Mouse (Mus musculus) forebrain, postnatal 0 days (tissue): Measurements from ENCODE around the gene Hoxb5. TPM values are rescaled to one million over a fixed set of nuclear protein-coding genes. Genes with fewer than 3 reads are reported as not detected.

Experiments used
- ATAC-seq: fragments of 200-750 bp; cut with Nextera tagmentation; 2 replicates; pipeline ENCODE4 v1.8.0; 2017; ENCODE audit warnings: mild to moderate bottlenecking, moderate library complexity
- DNase-seq: peaks from one replicate; pipeline ENCODE4 v3.0.0-alpha.2; 2015
- H3K27ac ChIP-seq: fragments of 300-500 bp; sonication (generic); 2 replicates; pipeline ENCODE4 v1.5.1; 2014; ENCODE audit warnings: low read depth, mild to moderate bottlenecking, antibody characterized with exemption, low read length, moderate library complexity, mixed read lengths
- H3K27me3 ChIP-seq: fragments of 300-500 bp; sonication (generic); 2 replicates; pipeline ENCODE4 v1.6.1; 2014; ENCODE audit warnings: mild to moderate bottlenecking, low read length, mixed read lengths; ENCODE audit not compliant: insufficient read depth
- H3K36me3 ChIP-seq: fragments of 300-500 bp; sonication (generic); 2 replicates; pipeline ENCODE4 v1.6.1; 2014; ENCODE audit warnings: mild to moderate bottlenecking, moderate library complexity; ENCODE audit not compliant: insufficient read depth
- H3K4me1 ChIP-seq: fragments of 300-500 bp; sonication (generic); 2 replicates; pipeline ENCODE4 v1.6.1; 2014; ENCODE audit warnings: antibody characterized with exemption; ENCODE audit not compliant: insufficient read depth
- H3K4me2 ChIP-seq: fragments of 300-500 bp; sonication (generic); 2 replicates; pipeline ENCODE4 v1.6.1; 2014; ENCODE audit warnings: low read depth, mild to moderate bottlenecking, moderate library complexity
- H3K4me3 ChIP-seq: fragments of 300-500 bp; sonication (generic); 2 replicates; pipeline ENCODE4 v1.5.1; 2014; ENCODE audit warnings: low read depth, low read length, mixed read lengths
- H3K9ac ChIP-seq: fragments of 300-500 bp; sonication (generic); 2 replicates; pipeline ENCODE4 v1.6.1; 2014; ENCODE audit warnings: mild to moderate bottlenecking
- H3K9me3 ChIP-seq: fragments of 300-500 bp; sonication (generic); 2 replicates; pipeline ENCODE4 v1.6.1; 2016; ENCODE audit warnings: low read length
- CTCF ChIP-seq: sonication (generic); IDR thresholded peaks from 2 replicates; pipeline ENCODE4 v1.5.1; 2016; ENCODE audit warnings: antibody characterized with exemption, control low read depth, low read depth
- WGBS: fragments of 180-500 bp; shearing (Covaris S2); extraction: QIAGEN DNeasy Blood & Tissue Kit; methylation state at CpG from one replicate; pipeline ENCODE4 v1.1.7; 2014; 5-methylcytosine and 5-hydroxymethylcytosine counted together
- polyA plus RNA-seq: library from polyadenylated mRNA; unstranded; fragments of >200 nt; fragmentation: Nextera tagmentation; extraction: Ambion mirVana; gene quantifications from 2 replicates; pipeline ENCODE4 v1.2.1, GENCODE M21; 2015
- total RNA-seq: library from RNA; depleted of rRNA; stranded (reverse); fragments of >200 nt; gene quantifications from 2 replicates; pipeline ENCODE4 v1.2.3, GENCODE M21; 2014

The Hoxb5 gene
- total and polyA plus RNA-seq, 2 experiments from 2014 or later = not detected

DNA sequence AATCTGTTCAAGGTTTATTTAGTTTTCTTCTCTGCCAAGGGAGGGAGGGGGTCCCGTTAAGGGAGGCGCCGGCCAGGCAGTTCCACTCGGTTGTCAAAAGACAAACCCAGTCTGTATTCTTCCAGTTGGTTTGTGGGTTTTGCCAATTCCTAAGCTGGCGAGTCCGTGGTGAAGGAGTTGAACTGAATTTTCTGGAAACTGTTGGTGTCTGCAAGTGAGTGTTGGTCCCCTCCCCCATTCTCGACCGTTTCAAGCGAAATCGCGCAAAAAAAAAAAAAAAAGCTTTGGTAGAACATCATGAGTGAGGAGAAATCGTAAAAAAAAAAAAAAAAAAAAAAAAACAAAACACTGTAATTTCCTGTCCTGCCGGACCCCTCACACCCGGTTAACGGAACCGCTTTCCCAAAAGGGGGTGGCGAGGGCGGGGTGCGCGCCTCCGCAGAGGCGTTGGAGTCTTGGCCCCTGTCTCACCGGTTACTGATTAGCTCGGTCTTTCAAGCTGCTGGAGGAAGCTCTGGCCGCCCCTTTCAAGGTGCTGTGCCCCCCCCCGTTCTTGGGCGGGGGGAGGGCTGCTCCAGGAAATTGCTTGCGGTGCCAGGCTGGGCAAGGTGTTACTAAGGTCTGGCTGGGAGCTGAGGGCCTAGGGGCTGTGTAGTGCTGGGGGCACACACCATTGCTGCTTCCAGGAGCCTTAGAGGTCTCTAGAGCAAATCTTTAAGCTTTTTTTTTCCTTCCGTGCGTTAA, 7.9 kb upstream of the Hoxb5 start:
- H3K9me3 ChIP-seq = no peaks in the 10 kb centered on the region
- WGBS = 1% methylated on average over 29 of the region's 30 CpGs
- ATAC-seq (no peak), DNase-seq (no peak)
- peaks cover 94% of the 10 kb centered on the region for H3K27me3 ChIP-seq
- no peak overlapping the region for H3K9ac ChIP-seq
- no peaks in the 10 kb centered on the region for H3K4me1 ChIP-seq
- H3K4me2 ChIP-seq = no peak overlapping the region
- H3K4me3 ChIP-seq = no peak overlapping the region
- H3K36me3 ChIP-seq = no peaks in the 10 kb centered on the region
- no peak overlapping the region for H3K27ac ChIP-seq
- TF ChIP-seq CTCF = no peak

DNA sequence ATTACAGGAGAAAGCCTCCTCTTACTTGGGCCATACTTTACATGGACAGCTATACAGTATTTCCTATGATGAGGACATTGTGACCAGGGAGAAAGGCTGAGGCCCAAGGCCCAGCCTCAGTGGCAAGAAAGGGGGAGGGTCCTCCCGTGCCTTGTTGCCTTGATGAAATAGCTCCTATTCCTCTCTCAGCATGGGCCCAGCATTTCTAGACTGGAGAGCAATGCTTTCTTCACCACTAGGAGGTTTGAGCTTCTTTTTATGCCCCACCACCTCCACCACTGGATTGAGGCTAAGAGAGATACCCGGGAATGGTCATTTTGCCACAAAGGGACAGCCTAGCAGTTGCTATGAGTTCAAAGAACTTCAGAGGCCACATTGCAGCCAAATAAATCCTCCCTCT, 6.1 kb upstream of the Hoxb5 start:
- H3K9ac ChIP-seq = no peak overlapping the region
- peaks cover 100% of the 10 kb centered on the region for H3K27me3 ChIP-seq
- H3K4me2 ChIP-seq = no peak overlapping the region
- no peaks in the 10 kb centered on the region for H3K4me1 ChIP-seq
- WGBS = 3% methylated on average over 2 of the region's 2 CpGs
- ATAC-seq (no peak), DNase-seq (no peak)
- H3K36me3 ChIP-seq = no peaks in the 10 kb centered on the region
- no peak overlapping the region for H3K27ac ChIP-seq
- H3K9me3 ChIP-seq = no peaks in the 10 kb centered on the region
- H3K4me3 ChIP-seq = no peak overlapping the region
- no peak for TF ChIP-seq CTCF

DNA sequence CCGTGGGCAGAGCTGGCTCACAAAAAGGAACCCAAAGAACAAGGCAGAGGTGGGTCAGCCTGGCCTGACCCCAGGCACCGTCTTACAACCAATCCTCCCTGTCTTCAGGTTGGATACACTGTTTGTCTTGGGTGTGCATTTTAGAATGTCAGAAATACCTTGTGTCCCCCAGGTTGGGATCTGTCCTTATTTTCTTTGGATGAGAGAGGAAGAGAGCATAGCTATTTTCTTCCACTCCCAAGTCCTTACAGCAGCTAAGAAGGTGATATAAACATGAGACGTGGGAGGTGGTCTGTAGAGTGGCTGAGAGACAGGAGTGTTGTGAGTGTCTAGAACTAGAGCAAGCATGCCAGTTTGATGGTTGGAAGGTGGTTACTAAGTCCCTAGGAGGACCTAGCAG, 5.7 kb upstream of the Hoxb5 start:
- no peak overlapping the region for H3K9ac ChIP-seq
- no peak for ATAC-seq
- TF ChIP-seq CTCF = no peak
- no peak overlapping the region for H3K4me2 ChIP-seq
- H3K4me3 ChIP-seq = no peak overlapping the region
- DNase-seq = no peak
- 2% methylated on average over 3 of the region's 3 CpGs for WGBS
- H3K9me3 ChIP-seq = no peaks in the 10 kb centered on the region
- H3K4me1 ChIP-seq = no peaks in the 10 kb centered on the region
- peaks cover 100% of the 10 kb centered on the region for H3K27me3 ChIP-seq
- no peak overlapping the region for H3K27ac ChIP-seq
- H3K36me3 ChIP-seq = no peaks in the 10 kb centered on the region

DNA sequence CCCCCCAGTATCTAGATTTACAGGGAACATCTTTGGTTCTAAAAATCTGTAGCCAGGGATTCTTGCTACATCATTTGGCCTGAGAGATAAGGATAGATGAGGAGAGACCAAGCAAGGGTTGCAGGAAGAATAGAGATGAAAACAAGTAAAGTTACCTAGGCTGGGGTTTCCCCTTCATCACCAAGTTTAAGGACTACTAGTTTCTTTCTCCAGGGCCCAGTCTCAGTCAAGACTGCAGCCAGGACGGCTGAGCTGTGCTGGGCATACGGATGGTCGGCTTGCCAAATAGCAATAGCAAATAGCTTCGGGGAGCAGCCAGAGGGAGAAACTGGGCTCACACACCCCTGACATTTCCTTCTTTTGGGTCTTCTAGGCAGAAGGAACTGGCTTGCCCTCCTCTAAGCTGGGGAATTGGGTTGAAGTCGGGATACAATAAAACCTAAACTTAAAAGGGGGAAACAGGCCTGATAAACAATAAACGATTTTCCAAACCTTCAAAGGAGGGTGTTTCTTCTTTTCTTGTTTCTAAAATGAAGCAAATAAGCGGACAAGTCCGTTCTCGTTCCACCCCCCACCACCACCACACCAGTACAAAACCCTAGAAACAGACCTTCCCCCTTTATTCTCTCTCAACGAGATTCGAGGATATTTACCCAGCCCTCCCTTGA, 5.0 kb upstream of the Hoxb5 start:
- 2% methylated on average over 11 of the region's 11 CpGs for WGBS
- no peaks in the 10 kb centered on the region for H3K9me3 ChIP-seq
- no peak overlapping the region for H3K4me2 ChIP-seq
- peaks cover 100% of the 10 kb centered on the region for H3K27me3 ChIP-seq
- no peaks in the 10 kb centered on the region for H3K36me3 ChIP-seq
- H3K4me1 ChIP-seq = no peaks in the 10 kb centered on the region
- no peak overlapping the region for H3K9ac ChIP-seq
- no peak for TF ChIP-seq CTCF
- ATAC-seq (no peak), DNase-seq (peak; percentile 52)
- no peak overlapping the region for H3K27ac ChIP-seq
- no peak overlapping the region for H3K4me3 ChIP-seq

DNA sequence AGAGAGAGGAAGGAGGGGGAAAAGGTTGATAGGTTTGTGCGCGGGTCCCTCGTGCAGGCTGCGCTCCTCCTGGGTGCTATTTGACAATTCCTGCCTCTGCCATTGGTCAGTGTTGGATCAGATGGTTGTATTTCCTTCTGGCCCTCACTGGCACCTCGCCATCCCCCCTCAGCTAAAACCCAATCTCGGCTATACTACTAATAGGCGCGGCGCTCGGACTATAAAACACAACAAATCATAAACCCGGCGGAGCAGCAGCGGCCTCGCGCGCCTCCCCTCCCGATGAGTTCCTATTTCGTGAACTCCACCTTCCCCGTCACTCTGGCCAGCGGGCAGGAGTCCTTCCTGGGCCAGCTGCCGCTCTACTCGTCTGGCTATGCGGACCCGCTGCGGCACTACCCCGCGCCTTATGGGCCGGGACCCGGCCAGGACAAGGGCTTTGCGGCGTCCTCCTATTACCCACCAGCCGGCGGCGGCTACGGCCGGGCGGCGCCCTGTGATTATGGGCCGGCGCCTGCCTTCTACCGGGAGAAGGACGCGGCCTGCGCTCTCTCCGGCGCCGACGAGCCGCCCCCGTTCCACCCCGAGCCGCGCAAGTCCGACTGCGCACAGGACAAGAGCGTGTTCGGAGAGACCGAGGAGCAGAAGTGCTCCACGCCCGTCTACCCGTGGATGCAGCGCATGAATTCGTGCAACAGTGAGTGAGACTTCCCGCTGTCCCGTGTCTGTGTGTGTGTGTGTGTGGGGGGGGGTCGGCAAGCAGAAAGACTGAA, 4.1 kb upstream of the Hoxb5 start:
- Histone ChIP-seq H3K36me3 (no peaks in the 10 kb centered on the region), H3K4me2 (no peak overlapping the region), H3K9me3 (no peaks in the 10 kb centered on the region), H3K27ac (no peak overlapping the region), H3K9ac (no peak overlapping the region), H3K4me3 (no peak overlapping the region), H3K4me1 (no peaks in the 10 kb centered on the region), H3K27me3 (peaks cover 100% of the 10 kb centered on the region)
- DNase-seq = no peak
- no peak for ATAC-seq
- no peak for TF ChIP-seq CTCF
- WGBS = 2% methylated on average over 66 of the region's 66 CpGs

DNA sequence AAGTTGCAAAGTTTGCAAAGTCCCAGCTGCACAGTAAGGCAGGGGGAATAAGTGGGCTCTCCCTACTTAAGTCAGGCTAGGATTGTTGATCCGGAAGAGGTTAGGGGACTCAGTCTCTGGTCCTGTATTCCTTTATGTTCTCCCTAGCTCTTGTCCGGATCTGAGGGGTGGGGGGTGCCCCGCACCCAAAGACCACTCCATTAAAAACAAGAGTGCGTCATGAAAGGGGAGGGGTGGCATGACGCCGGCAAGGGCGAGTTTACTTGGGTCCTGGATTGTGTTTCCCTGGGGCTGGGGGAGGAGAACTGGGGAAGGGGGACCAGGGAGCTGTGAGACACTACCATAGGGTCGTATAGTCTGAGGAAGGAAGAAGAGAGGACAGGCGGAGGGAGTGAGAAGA, 3.4 kb upstream of the Hoxb5 start:
- Histone ChIP-seq H3K27me3 (peaks cover 100% of the 10 kb centered on the region), H3K4me3 (no peak overlapping the region), H3K4me1 (no peaks in the 10 kb centered on the region), H3K4me2 (no peak overlapping the region), H3K27ac (no peak overlapping the region), H3K9me3 (no peaks in the 10 kb centered on the region), H3K9ac (no peak overlapping the region), H3K36me3 (no peaks in the 10 kb centered on the region)
- no peak for TF ChIP-seq CTCF
- no peak for DNase-seq
- under 1% methylated on average over 9 of the region's 9 CpGs for WGBS
- ATAC-seq = no peak
